Mouse (Mus musculus) megakaryocyte-erythroid progenitor cell, adult 5-6 weeks (primary cell): ENCODE data around the gene Nfatc2. TPM values are rescaled to one million over a fixed set of nuclear protein-coding genes. Genes with fewer than 3 reads are reported as not detected.
A peak's percentile ranks its signal among the peaks of the same experiment; 100 is the strongest.

Source experiments
- ATAC-seq: replicated peaks from 2 replicates; pipeline ENCODE4 v1.8.0; 2016; ENCODE audit warnings: mild to moderate bottlenecking, inconsistent platforms; ENCODE audit not compliant: severe bottlenecking, poor library complexity, low FRiP score, low TSS enrichment
- total RNA-seq, 2 experiments: library from RNA; stranded (forward) in 1 of 2; stranded (reverse) in 1 of 2; fragments of 200-1000, 215-1000 nt in 1 of 2; fragments of >200 nt in 1 of 2; fragmentation: Nextera tagmentation in 1 of 2; gene quantifications; 2 replicates each; pipeline ENCODE4 v1.2.3; 2014 to 2017

Nfatc2 gene
- total RNA-seq, 2 experiments from 2014 or later: 0.33 to 0.44 TPM

GRCm38 (mm10) chr2:168613092-168613880, 11.8 kb upstream of the Nfatc2 start:
- 0 out of 2 replicates have a peak, but pooled peaks have one; percentile 18 for ATAC-seq

GRCm38 (mm10) chr2:168610941-168611340, 9.5 kb upstream of the Nfatc2 start:
- no peak for ATAC-seq

- ATAC-seq: no peak
Measured at GRCm38 (mm10) chr2:168609653-168610248, 8.3 kb upstream of the Nfatc2 start.

- ATAC-seq: no peak
Measured at GRCm38 (mm10) chr2:168608125-168608564, 6.7 kb upstream of the Nfatc2 start.

GRCm38 (mm10) chr2:168604655-168605070, 3.2 kb upstream of the Nfatc2 start:
- ATAC-seq: no peak

GRCm38 (mm10) chr2:168602387-168602741, 907 bp upstream of the Nfatc2 start:
- no peak for ATAC-seq

- no peak for ATAC-seq
Measured at GRCm38 (mm10) chr2:168600750-168601490, 537 bp downstream of the Nfatc2 start.

- ATAC-seq: no peak
Measured at GRCm38 (mm10) chr2:168595693-168596092, 5.8 kb downstream of the Nfatc2 start.

GRCm38 (mm10) chr2:168593676-168594075, 7.8 kb downstream of the Nfatc2 start:
- no peak for ATAC-seq

- ATAC-seq: no peak
Measured at GRCm38 (mm10) chr2:168593004-168593403, 8.5 kb downstream of the Nfatc2 start.

GRCm38 (mm10) chr2:168591076-168591475, 10.4 kb downstream of the Nfatc2 start:
- ATAC-seq: peak; percentile 56

- 0 out of 2 replicates have a peak, but pooled peaks have one; percentile 5 for ATAC-seq
Measured at GRCm38 (mm10) chr2:168590556-168590955, 10.9 kb downstream of the Nfatc2 start.

- peak; percentile 50 for ATAC-seq
Measured at GRCm38 (mm10) chr2:168590168-168590551, 11.3 kb downstream of the Nfatc2 start.

- no peak for ATAC-seq
Measured at GRCm38 (mm10) chr2:168589368-168590167, 11.9 kb downstream of the Nfatc2 start.

GRCm38 (mm10) chr2:168588591-168589367, 12.7 kb downstream of the Nfatc2 start:
- ATAC-seq: no peak

GRCm38 (mm10) chr2:168587159-168587558, 14.3 kb downstream of the Nfatc2 start:
- no peak for ATAC-seq

- no peak for ATAC-seq
Measured at GRCm38 (mm10) chr2:168586512-168586911, 14.9 kb downstream of the Nfatc2 start.

- no peak for ATAC-seq
Measured at GRCm38 (mm10) chr2:168584857-168585256, 16.6 kb downstream of the Nfatc2 start.

GRCm38 (mm10) chr2:168584408-168584807, 17.0 kb downstream of the Nfatc2 start:
- no peak for ATAC-seq
